Mouse (Mus musculus) fibroblast of lung, adult 2 months (primary cell): ENCODE data around the gene Stx8.

ENCODE experiments used
- DNase-seq: peaks from one replicate; pipeline ENCODE4 v3.0.0-alpha.2; 2011; ENCODE audit warnings: low read depth

Gene Stx8

GRCm38 (mm10) chr11:67965905-67966878 is at the start of gene Stx8:
Gene Stx8 (plus strand): TSS chr11:67966193.
- DNase-seq: peak; percentile 54

- DNase-seq: no peak
Observed at GRCm38 (mm10) chr11:67917126-67917525, 48.9 kb upstream of the Stx8 start.

GRCm38 (mm10) chr11:67919593-67919992 is 46.4 kb upstream of the Stx8 start:
- no peak for DNase-seq

- DNase-seq: no peak
Observed at GRCm38 (mm10) chr11:67920226-67920960, 45.6 kb upstream of the Stx8 start.

GRCm38 (mm10) chr11:67921091-67921826 is 44.7 kb upstream of the Stx8 start:
- no peak for DNase-seq

- no peak for DNase-seq
Observed at GRCm38 (mm10) chr11:67921827-67922754, 43.9 kb upstream of the Stx8 start, which contains the start of gene Usp43. Gene Usp43 (minus strand): TSS chr11:67922153.

- peak; percentile 23 for DNase-seq
Observed at GRCm38 (mm10) chr11:67922755-67923125, 43.3 kb upstream of the Stx8 start.

GRCm38 (mm10) chr11:67923720-67924119 is 42.3 kb upstream of the Stx8 start:
- no peak for DNase-seq

GRCm38 (mm10) chr11:67925000-67925399 is 41.0 kb upstream of the Stx8 start:
- no peak for DNase-seq

GRCm38 (mm10) chr11:67926348-67927055 is 39.5 kb upstream of the Stx8 start:
- no peak for DNase-seq

GRCm38 (mm10) chr11:67932156-67932555 is 33.8 kb upstream of the Stx8 start:
- no peak for DNase-seq

- no peak for DNase-seq
Observed at GRCm38 (mm10) chr11:67948229-67948628, 17.8 kb upstream of the Stx8 start.

GRCm38 (mm10) chr11:67949475-67949874 is 16.5 kb upstream of the Stx8 start:
- DNase-seq: no peak

GRCm38 (mm10) chr11:67953604-67954003 is 12.4 kb upstream of the Stx8 start:
- DNase-seq: no peak

GRCm38 (mm10) chr11:67954413-67954812 is 11.6 kb upstream of the Stx8 start:
- DNase-seq: no peak

GRCm38 (mm10) chr11:67964110-67964509 is 1.9 kb upstream of the Stx8 start:
- no peak for DNase-seq

GRCm38 (mm10) chr11:67965242-67965883 is 630 bp upstream of the Stx8 start, which contains the start of gene Cfap52:
Gene Cfap52 (minus strand): TSS chr11:67965651.
- DNase-seq: peak; percentile 53

GRCm38 (mm10) chr11:67967831-67968230 is 1.8 kb downstream of the Stx8 start:
- no peak for DNase-seq

- DNase-seq: no peak
Observed at GRCm38 (mm10) chr11:67972606-67973005, 6.6 kb downstream of the Stx8 start.

GRCm38 (mm10) chr11:67973225-67973624 is 7.2 kb downstream of the Stx8 start:
- DNase-seq: no peak
